Mouse (Mus musculus): Measurements from ENCODE around the gene Ppp4r3a.
"Not testable (repeated sequence)": the region's sequence is repeated elsewhere in the genome, so short reads cannot be mapped to it uniquely, and the experiment has no call there.

Gene Ppp4r3a

GRCm38 (mm10) chr12:101028247-101028953 is 55.1 kb downstream of the Ppp4r3a start:
- peak; percentile 37 for DNase-seq

- no peak for DNase-seq
Observed at GRCm38 (mm10) chr12:101027451-101028246, 55.9 kb downstream of the Ppp4r3a start.

- no peak for DNase-seq
Observed at GRCm38 (mm10) chr12:101026946-101027345, 56.6 kb downstream of the Ppp4r3a start.

GRCm38 (mm10) chr12:101026518-101026917 is 57.0 kb downstream of the Ppp4r3a start:
- DNase-seq, result no peak

- no peak for DNase-seq
Observed at GRCm38 (mm10) chr12:101026025-101026424, 57.5 kb downstream of the Ppp4r3a start.

- no peak for DNase-seq
Observed at GRCm38 (mm10) chr12:101025379-101025778, 58.1 kb downstream of the Ppp4r3a start.

- no peak for DNase-seq
Observed at GRCm38 (mm10) chr12:101024824-101025223, 58.7 kb downstream of the Ppp4r3a start.

- no peak for DNase-seq
Observed at GRCm38 (mm10) chr12:101023143-101023542, 60.4 kb downstream of the Ppp4r3a start.

- no peak for DNase-seq
Observed at GRCm38 (mm10) chr12:101022353-101022752, 61.1 kb downstream of the Ppp4r3a start.

GRCm38 (mm10) chr12:101021484-101022226 is 61.8 kb downstream of the Ppp4r3a start:
- DNase-seq, result no peak

GRCm38 (mm10) chr12:101020210-101021015 is 63.1 kb downstream of the Ppp4r3a start:
- peak; percentile 54 for DNase-seq

- no peak for DNase-seq
Observed at GRCm38 (mm10) chr12:101019443-101019842, 64.1 kb downstream of the Ppp4r3a start.

- no peak for DNase-seq
Observed at GRCm38 (mm10) chr12:101019031-101019430, 64.5 kb downstream of the Ppp4r3a start.

GRCm38 (mm10) chr12:101017971-101018371 is 65.5 kb downstream of the Ppp4r3a start:
- DNase-seq, result no peak

- no peak for DNase-seq
Observed at GRCm38 (mm10) chr12:101016412-101016928, 67.0 kb downstream of the Ppp4r3a start.

GRCm38 (mm10) chr12:101015926-101016325 is 67.6 kb downstream of the Ppp4r3a start:
- DNase-seq, result no peak

- no peak for DNase-seq
Observed at GRCm38 (mm10) chr12:101015165-101015560, 68.3 kb downstream of the Ppp4r3a start.

GRCm38 (mm10) chr12:101014549-101015164 is 68.8 kb downstream of the Ppp4r3a start:
- DNase-seq, result no peak

GRCm38 (mm10) chr12:101013668-101014067 is 69.8 kb downstream of the Ppp4r3a start:
- DNase-seq, result not testable (repeated sequence)

GRCm38 (mm10) chr12:101013078-101013665 is 70.3 kb downstream of the Ppp4r3a start:
- no peak for DNase-seq
